Mouse (Mus musculus): ENCODE measurements around the gene Tarbp2.

Tarbp2 gene

DNA sequence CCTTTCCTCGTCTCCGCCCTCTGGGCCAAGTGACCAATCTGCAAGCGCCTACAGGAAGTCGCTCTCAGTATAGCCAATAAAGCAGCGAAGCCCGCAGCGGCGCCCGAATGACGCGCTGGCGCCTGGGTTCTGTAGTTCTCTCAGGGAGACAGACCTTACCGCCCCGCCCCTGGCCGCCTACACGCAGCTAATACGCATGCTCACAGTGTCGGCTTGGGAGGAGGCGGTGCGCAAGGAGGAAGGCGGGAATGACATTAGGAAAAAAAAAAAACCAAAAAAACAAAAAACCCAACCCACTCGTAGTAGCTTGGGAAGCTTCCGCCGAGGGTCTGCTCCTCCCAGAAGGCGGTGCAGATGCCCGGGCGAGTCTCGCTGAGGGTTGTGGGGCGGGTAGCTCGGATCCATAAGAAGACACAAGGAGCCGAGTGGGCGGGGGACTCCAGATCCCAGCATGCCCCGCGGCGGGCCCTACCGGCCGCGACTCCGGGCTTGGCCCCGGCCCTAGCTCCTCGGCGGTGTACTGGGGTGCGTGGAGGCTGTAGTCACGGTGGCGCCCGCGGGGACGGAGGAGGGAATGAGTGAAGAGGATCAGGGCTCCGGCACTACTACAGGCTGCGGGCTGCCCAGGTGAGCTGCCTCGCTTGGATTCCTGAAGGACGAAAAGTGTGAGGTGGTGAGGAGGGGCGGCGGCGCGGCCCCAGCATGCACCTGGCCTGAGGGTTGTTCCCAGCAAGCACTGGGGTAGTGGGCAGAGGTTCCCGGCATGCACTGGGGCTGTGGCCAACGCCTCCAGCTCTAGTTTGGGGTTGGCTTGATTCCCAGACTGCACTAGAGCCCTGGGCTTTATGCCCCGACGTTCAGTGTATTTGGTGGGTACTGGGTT lies at the start of gene Tarbp2:
Tarbp2 (plus strand) TSS at position 217 of the 883 bp plus-strand sequence.
- peak; percentile 100 for DNase-seq (ENCODE audit: low read depth, low spot score)

DNA sequence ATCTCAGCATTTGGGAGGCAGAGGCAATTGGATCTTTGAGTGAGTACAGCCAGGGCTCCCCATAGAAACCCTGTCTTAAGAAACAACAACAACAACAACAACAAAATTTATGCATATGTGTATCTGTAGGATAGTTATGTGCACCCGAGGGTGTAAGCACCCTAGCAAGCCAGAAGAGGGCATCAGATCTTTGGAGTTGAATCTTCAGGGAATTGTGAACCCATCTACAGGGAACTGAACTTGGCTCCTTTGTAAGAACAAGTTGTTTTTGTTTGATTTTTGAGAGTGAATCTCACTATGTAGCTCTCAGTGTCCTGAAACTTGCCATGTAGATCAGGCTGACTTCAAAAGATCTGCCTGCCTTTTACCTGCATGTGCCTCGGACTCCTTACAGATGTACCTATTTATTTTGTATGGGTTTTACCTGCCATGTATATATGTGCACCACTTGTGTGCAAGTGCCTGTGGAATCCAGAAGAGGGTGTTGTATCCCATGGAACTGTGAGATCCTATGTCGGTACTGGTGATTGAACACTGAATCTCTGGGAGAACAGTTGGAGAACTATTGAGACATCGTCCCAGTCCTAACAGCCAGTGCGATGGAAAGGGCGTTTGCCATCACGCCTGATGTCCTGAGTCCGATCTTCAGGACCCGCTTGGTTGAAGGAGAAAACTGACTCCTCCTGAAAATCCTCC lies 49.2 kb upstream of the Tarbp2 start:
- no peak for DNase-seq (ENCODE audit: low read depth, low spot score)

DNA sequence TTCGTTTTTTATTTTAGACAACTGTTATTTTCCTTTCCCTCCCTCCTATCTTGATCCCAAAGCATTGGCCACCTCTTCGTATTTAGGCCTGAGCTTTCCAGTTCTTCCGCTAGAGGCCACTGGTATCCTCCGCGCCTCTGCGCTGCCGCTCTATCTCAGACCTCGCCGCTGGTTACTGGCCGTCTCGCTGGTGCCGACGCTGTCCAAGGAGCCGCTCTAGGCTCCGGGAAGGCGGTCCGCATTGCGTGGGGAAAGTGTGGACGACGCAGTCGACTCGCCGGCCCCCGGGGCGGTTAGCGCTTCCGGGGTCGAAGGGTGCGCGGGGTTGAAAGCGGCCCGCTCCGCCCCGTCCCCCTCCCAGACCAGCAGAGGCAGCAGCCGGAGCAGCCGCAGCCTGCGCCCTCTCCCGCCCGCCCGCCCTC lies 47.8 kb upstream of the Tarbp2 start, which contains the start of gene Pcbp2:
Pcbp2 (plus strand) TSS at position 357 of the 422 bp plus-strand sequence.
- DNase-seq (ENCODE audit: low read depth, low spot score) = peak; percentile 98

DNA sequence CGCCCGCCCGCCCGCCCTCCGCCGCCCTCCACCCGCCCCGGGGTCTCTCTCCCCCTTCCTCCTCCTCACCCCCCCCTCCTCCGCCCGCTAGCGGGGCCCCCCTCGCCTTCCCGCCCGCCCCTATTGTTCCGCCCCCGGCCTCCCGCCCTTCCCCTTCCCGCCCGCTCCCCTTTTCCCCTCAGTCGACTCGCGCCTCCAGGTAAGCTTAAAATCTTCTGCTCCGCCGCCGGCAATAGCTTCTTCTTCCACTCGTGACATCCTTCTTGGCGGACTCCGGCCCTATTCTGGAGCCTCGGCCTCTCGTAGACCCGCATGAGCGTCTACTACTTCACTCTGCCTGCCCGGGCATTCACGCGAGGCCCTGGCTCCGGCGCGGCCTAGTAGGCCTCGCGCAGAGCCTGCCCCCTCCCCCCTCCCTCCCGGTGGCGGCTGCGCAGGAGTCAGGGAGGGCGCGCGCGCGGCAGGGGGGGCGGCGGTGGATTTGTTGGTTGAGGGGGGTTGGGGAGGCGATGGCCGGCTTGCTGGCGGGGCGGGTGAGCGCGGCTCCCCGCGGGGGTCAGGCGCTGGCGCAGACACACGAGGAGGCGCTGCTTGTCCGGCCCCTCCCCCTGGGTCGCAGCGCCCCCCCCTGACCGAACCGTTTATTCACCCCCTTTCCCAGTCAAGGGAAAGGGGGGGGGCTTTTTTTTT lies 47.2 kb upstream of the Tarbp2 start:
- peak; percentile 90 for DNase-seq (ENCODE audit: low read depth, low spot score)

DNA sequence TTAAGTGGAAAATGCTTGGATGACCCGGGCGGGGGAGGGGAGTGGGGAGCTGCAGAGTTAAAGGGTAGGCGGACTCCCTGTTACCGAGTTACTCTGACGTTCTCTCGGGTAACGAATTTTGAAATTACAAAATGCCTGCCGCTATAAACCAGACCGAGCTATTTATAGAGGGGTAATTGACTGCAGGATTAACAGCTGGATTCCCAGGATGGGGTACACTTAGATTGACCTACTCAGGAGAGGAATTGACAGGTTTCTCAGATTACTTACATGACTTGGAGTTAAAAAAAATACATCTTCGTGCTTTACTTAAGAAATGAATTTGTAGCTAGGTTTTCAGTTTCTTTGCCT lies 46.7 kb upstream of the Tarbp2 start:
- DNase-seq (ENCODE audit: low read depth, low spot score) = no peak

DNA sequence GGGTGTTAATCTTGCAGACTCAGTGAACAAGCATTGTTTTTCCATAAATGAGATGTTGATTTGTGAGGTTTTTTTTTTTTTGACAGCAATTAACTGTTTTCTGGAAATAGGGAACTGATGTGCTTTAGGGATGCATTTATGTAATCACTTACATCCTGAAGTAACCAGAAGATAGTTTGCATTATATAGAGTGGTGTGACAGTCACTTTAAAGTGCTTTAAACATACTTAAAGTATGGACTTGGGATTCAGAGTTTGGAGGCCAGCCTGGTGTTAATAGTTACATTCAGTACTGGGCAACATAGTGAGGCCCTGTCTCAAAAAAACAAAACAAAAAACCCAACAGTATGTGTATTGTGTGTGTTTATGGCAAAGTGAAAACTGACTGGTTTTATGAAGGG lies 46.3 kb upstream of the Tarbp2 start:
- DNase-seq (ENCODE audit: low read depth, low spot score) = no peak

DNA sequence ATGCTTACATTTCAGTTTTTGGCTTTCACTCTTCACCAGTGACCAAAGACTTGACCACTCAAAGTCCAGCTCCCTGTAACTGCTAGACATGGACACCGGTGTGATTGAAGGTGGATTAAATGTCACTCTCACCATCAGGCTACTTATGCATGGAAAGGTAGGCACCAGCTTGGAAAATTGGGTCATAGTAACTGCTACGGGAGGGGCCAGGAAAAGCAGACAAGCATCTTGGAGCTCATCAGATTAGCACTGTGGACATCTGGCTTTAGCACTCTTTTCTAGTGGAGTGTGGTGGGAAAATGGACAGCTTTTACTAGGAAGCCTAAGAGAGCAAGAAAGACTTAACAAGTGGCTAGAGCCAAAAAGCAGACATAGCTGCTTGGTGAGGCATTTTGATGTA lies 44.7 kb upstream of the Tarbp2 start:
- DNase-seq (ENCODE audit: low read depth, low spot score) = no peak

DNA sequence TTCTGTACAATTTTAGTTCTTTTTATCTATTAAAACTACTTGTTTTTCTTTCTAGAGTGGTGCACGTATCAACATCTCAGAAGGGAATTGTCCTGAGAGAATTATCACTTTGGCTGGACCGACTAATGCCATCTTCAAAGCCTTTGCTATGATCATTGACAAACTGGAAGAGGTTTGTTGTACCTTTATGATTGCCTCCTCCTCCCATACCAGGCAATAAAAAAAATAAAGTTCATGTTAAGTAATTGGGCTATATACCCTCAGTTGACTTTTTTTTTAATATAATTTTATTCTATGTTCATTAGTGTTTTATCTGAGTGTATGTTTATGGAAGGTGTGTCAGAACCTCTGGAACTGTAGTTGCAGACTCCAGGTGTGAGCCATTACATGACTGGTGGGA lies 43.5 kb upstream of the Tarbp2 start:
- DNase-seq (ENCODE audit: low read depth, low spot score) = no peak

DNA sequence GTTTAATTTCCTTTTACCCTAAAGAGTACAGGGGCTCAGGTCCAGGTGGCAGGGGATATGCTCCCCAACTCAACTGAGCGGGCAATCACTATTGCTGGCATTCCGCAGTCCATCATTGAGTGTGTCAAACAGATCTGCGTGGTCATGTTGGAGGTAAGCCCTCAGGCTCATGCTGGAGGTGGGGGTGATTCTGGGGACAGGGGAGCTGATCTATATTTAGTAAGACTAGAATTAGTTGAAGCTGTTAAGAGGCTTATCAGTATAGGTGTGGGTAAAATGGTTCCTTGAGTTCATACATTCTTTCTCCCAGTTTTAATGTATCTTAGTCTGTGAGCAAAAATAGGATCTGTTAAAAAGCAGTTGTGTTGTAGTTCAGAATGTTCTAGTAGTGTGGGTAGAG lies 34.9 kb upstream of the Tarbp2 start:
- DNase-seq (ENCODE audit: low read depth, low spot score) = no peak

DNA sequence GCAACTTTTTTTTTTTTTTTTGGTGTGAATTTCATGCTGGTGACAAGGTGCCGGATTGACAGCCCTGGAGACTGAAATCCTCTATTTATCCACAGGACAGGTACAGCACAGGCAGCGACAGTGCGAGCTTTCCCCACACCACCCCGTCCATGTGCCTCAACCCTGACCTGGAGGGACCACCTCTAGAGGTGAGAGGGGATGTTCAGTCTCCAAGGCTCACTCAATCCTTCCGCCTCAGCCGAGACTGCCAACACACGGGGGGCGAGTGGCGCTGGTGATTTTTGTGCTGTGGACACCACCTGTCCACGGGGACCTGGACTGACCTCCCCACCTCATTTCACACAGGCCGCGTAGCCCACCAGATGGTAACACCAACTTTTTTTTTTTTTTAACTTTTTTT lies 32.1 kb upstream of the Tarbp2 start:
- DNase-seq (ENCODE audit: low read depth, low spot score) = no peak

DNA sequence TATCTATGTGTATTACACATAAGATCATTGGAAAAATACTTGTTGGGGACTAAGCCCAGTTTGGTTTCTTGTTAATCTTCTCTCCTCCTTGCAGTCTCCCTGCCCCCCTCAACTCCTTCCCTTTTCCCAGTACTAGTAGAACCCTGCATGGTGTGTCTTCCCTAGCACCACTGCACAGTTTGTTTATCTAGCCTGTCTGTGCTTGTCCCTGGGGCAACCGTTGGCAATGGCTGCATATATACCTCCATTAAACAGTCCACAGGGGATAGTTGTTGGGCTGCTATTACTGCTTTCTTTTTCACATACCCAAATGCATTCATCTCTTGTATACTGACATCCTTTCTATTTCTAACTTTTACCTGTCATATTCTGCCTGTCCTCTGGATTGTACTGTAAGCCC lies 30.3 kb upstream of the Tarbp2 start:
- no peak for DNase-seq (ENCODE audit: low read depth, low spot score)

DNA sequence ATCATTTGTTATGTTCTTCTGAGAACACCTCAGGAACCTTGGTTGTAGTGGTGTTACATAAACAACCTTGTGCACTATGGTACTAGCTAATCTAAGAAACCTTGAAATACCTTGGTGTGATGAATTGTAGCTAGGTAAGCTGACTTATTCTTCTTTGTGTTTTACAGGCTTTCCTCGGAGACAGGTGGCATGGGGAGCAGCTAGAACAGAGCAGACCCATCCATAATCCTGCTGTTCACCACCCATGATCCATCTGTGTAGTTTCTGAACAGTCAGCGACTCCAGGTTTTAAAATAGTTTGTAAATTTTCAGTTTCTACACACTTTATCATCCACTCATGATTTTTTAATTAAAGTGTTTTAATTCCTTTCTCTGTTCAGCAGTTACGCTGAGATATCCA lies 19.7 kb upstream of the Tarbp2 start:
- no peak for DNase-seq (ENCODE audit: low read depth, low spot score)

DNA sequence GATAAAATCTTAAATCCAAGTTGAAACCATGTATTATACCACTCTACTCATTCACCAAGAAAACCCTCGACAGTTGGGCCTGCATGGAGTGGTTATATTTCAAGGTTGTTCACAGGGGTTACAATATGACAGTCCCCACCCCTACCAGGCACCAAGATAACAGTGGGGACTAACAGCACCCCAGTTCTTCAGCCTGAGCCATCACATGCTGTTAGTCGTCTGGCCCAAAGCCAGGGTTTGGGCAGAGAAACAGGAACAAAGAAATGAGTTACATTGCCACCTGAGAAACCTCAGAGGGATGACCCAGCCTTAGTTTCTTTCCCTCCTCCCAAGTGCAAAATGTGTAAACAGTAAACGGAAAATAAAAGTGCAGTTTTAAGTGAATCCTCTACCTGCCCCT lies 18.6 kb upstream of the Tarbp2 start:
- DNase-seq (ENCODE audit: low read depth, low spot score) = no peak

DNA sequence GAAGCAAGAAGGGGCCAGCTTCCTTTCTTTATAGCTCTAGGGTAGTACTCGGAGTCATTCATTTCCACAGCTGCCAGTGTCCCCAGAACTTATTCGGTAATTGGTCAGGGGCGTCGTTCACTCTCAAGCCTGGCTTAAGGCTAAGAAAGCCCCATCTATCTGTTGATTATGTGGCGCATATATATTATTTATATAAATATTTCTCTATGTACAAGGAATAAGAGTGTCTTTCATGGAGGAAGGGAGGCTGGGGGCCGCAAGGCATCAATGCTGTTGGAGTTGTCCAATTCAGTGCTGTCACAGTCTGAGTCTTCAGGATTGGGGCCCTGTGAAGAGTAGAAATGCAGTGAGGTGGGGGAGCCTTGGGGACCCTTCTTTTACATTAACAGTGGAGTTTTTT lies 18.1 kb upstream of the Tarbp2 start:
- no peak for DNase-seq (ENCODE audit: low read depth, low spot score)

DNA sequence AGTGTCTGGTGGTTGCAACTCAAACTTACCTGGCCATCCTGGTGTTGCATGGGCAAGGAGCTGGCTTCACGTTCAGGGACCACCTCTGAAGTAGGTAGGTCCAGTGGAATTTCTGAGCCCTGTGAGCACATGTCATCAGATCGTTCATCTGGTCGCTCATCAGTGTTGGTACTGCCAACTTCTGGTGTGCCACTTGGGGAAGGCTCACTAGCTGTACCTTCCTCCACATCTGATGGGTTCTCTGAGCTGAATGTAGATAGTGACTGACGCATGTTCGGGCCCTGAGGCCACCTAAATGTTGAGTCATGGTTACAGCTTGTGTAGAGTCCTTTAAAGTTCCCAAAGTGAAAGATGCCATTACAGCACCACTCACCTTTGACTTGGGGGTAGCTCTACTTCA lies 17.5 kb upstream of the Tarbp2 start:
- no peak for DNase-seq (ENCODE audit: low read depth, low spot score)

DNA sequence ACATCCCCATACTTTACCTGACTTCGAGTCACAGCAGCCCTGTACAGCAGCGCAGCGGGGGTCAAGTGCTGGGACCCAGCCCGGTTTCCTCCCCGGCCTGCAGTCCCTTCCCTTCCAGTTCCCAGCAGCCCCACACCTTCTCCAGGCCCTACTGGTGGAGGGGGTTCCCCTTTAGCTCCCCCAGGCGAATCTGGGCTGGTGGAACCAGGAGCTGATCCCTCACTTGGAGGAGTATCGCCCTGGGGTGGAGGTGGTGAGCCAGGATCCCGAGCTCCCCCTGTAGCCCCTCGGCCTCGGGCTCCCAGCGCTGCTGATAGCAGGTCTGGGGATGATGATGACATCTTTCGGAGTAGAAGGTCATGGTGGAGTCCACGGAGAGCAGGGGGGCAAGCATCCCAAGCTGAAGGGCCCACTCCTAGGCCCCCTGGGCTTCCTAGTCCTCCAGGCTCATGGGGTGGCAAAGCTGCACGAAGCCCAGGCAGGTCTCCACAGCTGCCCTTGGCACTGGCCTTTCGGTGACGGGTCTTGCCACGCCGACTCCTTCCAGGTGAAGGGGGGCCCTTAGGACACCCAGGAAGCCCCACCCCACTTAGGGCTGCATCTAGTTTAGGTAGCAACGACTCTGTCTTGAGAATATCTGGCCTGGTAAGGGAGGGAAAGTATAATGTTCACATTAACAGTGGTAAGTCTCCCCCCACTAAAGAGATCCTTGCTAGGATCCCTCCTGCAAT lies 16.7 kb upstream of the Tarbp2 start:
- no peak for DNase-seq (ENCODE audit: low read depth, low spot score)

DNA sequence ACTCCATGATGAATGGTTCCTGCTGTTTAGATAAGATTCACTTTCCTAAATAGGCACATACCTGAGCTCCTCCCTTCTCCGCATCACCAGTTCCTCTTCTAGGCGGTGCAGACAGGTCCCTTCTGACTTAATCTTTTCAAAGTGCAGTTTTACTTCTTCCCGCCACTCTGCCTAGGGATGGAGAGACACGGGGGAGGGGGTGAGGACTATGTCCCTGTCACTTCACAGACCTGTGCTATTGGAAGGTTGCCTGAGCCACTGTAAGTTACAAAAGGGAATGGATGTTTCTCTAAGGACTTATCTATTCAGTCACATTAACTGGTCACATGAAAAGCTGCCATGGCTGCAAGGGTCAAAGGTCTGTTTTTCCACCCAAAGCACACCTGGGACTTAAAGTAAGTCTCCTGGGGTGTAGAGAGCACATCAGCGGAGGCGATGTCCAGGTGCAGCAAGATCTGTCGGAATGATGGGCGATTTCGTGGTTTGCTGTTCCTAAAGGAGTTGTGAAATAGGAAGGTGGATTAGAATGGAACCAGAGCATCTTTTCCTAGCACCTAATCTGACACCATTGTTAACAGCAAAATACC lies 15.6 kb upstream of the Tarbp2 start:
- no peak for DNase-seq (ENCODE audit: low read depth, low spot score)

DNA sequence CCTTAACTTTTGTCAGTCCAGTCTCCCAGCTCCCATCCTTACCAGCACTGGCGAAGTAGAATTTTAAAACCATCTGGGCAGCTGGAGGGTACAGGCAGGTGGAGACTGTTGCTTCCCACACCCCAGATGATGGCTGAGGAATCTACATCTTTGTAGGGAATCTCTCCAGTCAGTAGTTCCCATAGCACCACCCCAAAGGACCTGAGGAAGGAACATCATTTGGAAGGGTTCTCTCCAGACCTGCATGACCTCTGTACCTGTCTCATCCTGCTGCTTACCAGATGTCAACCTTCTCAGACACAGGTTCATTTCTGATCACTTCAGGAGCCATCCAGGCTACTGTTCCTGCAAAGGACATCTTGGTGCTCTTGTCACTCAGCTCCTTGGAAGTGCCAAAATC lies 14.5 kb upstream of the Tarbp2 start, which contains the start of gene Gm10337:
Gm10337 (plus strand) TSS at position 276 of the 400 bp plus-strand sequence.
- DNase-seq (ENCODE audit: low read depth, low spot score) = no peak

DNA sequence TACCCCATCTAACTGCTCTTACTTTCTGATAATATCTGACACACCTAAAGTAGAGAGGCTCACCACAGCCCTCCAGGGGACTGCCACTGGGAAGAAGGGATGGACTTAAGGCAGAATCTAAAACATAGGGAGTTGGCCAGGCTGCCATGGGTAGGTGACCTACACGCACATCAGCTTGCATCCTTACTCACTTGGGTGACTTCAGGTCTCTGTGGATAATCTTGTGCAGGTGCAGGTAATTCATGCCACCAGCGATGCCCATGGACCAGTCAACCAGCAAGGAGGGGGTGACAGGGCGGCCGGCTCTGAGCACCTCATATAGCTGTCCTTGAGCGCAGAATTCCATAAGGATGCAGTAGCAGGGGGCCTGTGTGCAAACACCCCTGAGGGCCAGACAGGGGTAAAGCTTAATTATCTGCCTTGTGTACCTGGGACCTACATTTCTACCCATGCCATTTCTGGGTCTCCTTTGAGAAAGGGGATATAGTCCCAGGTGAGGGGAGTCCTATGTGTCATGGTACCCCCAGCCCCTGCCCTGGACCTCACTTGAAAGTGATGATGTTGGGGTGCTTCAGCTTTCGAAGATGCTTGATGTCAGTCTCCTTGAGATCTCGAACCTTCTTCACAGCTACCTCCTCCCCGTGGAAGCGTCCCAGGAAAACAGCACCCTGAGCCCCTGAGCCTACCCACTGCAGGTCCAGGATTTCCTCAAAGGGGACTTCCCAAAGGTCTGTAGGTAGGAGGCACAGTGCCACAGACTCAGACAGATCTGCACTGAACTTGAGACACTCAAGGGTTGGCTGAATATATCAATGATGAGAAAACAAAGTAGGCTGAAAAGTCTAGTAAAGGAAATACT lies 13.8 kb upstream of the Tarbp2 start:
- no peak for DNase-seq (ENCODE audit: low read depth, low spot score)

DNA sequence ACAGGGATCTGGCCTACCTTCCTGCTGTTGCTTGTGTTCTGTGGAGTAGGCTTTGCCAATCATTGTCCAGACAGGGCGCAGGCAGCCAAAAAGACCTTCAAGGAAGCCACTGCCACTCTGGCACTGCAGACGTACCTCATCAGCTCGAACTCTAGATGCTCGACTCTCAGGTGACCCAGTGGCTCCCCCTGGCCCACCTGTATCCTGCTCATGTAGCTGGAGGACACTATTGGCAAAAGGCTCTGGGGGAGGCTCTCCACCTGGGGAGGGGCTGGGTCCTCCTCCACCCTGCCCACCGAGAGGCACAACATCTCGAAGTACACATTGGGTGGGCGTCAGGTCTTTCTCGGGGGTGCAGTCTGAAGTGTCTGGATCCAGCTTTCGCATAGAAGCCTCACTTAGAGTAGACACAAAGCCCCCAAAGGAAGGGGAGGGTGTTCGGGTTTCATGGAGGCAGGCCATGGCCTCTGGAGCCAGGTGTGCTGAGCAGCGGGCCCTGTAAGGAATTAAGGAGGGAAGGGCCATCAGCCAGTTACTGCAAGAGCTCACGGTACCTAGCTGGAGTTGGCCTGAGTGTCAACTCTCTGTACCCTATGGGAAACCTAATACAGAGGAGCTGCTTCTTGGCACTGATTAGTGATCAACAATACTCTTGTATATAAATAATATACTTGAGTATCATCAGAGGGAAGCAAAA lies 12.8 kb upstream of the Tarbp2 start:
- DNase-seq (ENCODE audit: low read depth, low spot score) = no peak

All from CD4-positive helper T cell, adult 2 months (primary cell).